ENCODE assay signal across 9 mouse cellular contexts in genomic region chr2:30613574-30613973, GRCm38 (mm10). TPM values are rescaled to one million over a fixed set of nuclear protein-coding genes. Genes with fewer than 3 reads are reported as not detected.
DNase-seq lines count a peak whose midpoint lies in the region; ATAC-seq and TF ChIP-seq lines count a peak whose summit lies in the region.
"Had no signal": no experiment of that assay in that cellular context is flagged by ENCODE, and none has a peak within 500 bp of the region (broad histone marks: within the 10 kb centered on the region; RNA-seq: fewer than 3 reads in every experiment).

No protein-coding gene starts in this region.

- 1% methylated on average over 18 of the region's 18 CpGs for WGBS in embryonic facial prominence, embryonic 14.5 days
- WGBS in heart, embryonic 10.5 days: 3% methylated on average over 18 of the region's 18 CpGs
- under 1% methylated on average over 18 of the region's 18 CpGs for WGBS in limb, embryonic 14.5 days
- under 1% methylated on average over 18 of the region's 18 CpGs for WGBS in midbrain, embryonic 15.5 days

- TF ChIP-seq CTCF in testis, adult 2 months (IDR thresholded peaks at IDR 0.05; ENCODE audit: control insufficient read depth, insufficient read depth, insufficient replicate concordance, low read depth, low read length): no peak

- H3K36me3 ChIP-seq in embryonic facial prominence, embryonic 14.5 days (ENCODE audit: control insufficient read depth, insufficient read depth, low read length): no peaks in the 10 kb centered on the region
- no peaks in the 10 kb centered on the region for H3K36me3 ChIP-seq in heart, embryonic 10.5 days
- no peaks in the 10 kb centered on the region for H3K36me3 ChIP-seq in limb, embryonic 14.5 days (ENCODE audit: control insufficient read depth, insufficient read depth, low read length)
- H3K36me3 ChIP-seq in midbrain, embryonic 15.5 days (replicated peaks): no peaks in the 10 kb centered on the region
- no peaks in the 10 kb centered on the region for H3K36me3 ChIP-seq in testis, adult 2 months (ENCODE audit: control insufficient read depth, insufficient read depth, low read length)

- DNase-seq in embryonic facial prominence, embryonic 14.5 days (ENCODE audit: low spot score): peak; percentile 90
- DNase-seq in heart, embryonic 10.5 days (ENCODE audit: low spot score): peak; percentile 90
- DNase-seq in kidney, adult 8-10 months: peak; percentile 62 to 69
- peak; percentile 65 for DNase-seq in limb, embryonic 14.5 days (ENCODE audit: low spot score)
- DNase-seq in B cell, adult 2 months: no peak

- H3K27ac ChIP-seq in brown adipose tissue, adult 24 weeks (replicated peaks; ENCODE audit: low read depth, low read length): no peak overlapping the region
- H3K27ac ChIP-seq in embryonic facial prominence, embryonic 14.5 days (replicated peaks; ENCODE audit: low read depth, low read length): peak overlapping the region; percentile 72
- peak overlapping the region; percentile 88 for H3K27ac ChIP-seq in heart, embryonic 10.5 days
- H3K27ac ChIP-seq in limb, embryonic 14.5 days (replicated peaks; ENCODE audit: low read depth, low read length): peak overlapping the region; percentile 82
- H3K27ac ChIP-seq in midbrain, embryonic 15.5 days: peak overlapping the region; percentile 90
- H3K27ac ChIP-seq in testis, adult 2 months (ENCODE audit: control insufficient read depth, insufficient read depth, low read depth, low read length): no peak overlapping the region

- H3K4me2 ChIP-seq in embryonic facial prominence, embryonic 14.5 days (ENCODE audit: low read depth, low read length): peak overlapping the region; percentile 55
- peak overlapping the region; percentile 56 for H3K4me2 ChIP-seq in limb, embryonic 14.5 days (replicated peaks; ENCODE audit: low read depth, low read length, severe bottlenecking)
- H3K4me2 ChIP-seq in midbrain, embryonic 15.5 days: peak overlapping the region; percentile 43

- H3K9me3 ChIP-seq in embryonic facial prominence, embryonic 14.5 days (ENCODE audit: control insufficient read depth, low read length): no peaks in the 10 kb centered on the region
- no peaks in the 10 kb centered on the region for H3K9me3 ChIP-seq in heart, embryonic 10.5 days
- H3K9me3 ChIP-seq in limb, embryonic 14.5 days (ENCODE audit: control insufficient read depth, low read length): no peaks in the 10 kb centered on the region
- no peaks in the 10 kb centered on the region for H3K9me3 ChIP-seq in midbrain, embryonic 15.5 days

- H3K4me1 ChIP-seq in brown adipose tissue, adult 24 weeks (ENCODE audit: control insufficient read depth, insufficient read depth, insufficient read length, low read length): peaks cover 17% of the 10 kb centered on the region; the same call in 1 of the 2 replicates
- H3K4me1 ChIP-seq in embryonic facial prominence, embryonic 14.5 days (ENCODE audit: control insufficient read depth, insufficient read depth, low read length): peaks cover 19% of the 10 kb centered on the region
- H3K4me1 ChIP-seq in heart, embryonic 10.5 days: peaks cover 33% of the 10 kb centered on the region
- H3K4me1 ChIP-seq in limb, embryonic 14.5 days (ENCODE audit: control insufficient read depth, insufficient read depth, low read length): peaks cover 19% of the 10 kb centered on the region
- H3K4me1 ChIP-seq in midbrain, embryonic 15.5 days: peaks cover 24% of the 10 kb centered on the region
- peaks cover 10% of the 10 kb centered on the region for H3K4me1 ChIP-seq in testis, adult 2 months (ENCODE audit: control insufficient read depth, insufficient read depth, low read length)

- H3K4me3 ChIP-seq in brown adipose tissue, adult 24 weeks (ENCODE audit: insufficient read depth, low read depth, low read length): peak overlapping the region; percentile 29; the same call in 1 of the 2 replicates
- H3K4me3 ChIP-seq in embryonic facial prominence, embryonic 14.5 days (ENCODE audit: low read depth, low read length): peak overlapping the region; percentile 21
- peak overlapping the region; percentile 49 for H3K4me3 ChIP-seq in heart, embryonic 10.5 days
- peak overlapping the region; percentile 24 for H3K4me3 ChIP-seq in limb, embryonic 14.5 days (replicated peaks; ENCODE audit: low read length)
- H3K4me3 ChIP-seq in midbrain, embryonic 15.5 days: peak overlapping the region; percentile 19
- H3K4me3 ChIP-seq in testis, adult 2 months (ENCODE audit: control insufficient read depth, low read depth, low read length): peak overlapping the region; percentile 42
- H3K4me3 ChIP-seq: myocyte had no signal

- H3K27me3 ChIP-seq in embryonic facial prominence, embryonic 14.5 days (replicated peaks; ENCODE audit: control insufficient read depth, insufficient read depth, low read length): no peaks in the 10 kb centered on the region
- H3K27me3 ChIP-seq in heart, embryonic 10.5 days (ENCODE audit: insufficient read depth, poor library complexity, severe bottlenecking): no peaks in the 10 kb centered on the region
- H3K27me3 ChIP-seq in limb, embryonic 14.5 days (ENCODE audit: control insufficient read depth, insufficient read depth, low read length): no peaks in the 10 kb centered on the region
- H3K27me3 ChIP-seq in midbrain, embryonic 15.5 days (replicated peaks): no peaks in the 10 kb centered on the region
- H3K27me3 ChIP-seq in testis, adult 2 months (ENCODE audit: control insufficient read depth, insufficient read depth, low read length): no peaks in the 10 kb centered on the region

- ATAC-seq in embryonic facial prominence, embryonic 14.5 days (ENCODE audit: low read depth): peak; percentile 76
- ATAC-seq in limb, embryonic 14.5 days (ENCODE audit: low FRiP score, low read depth): peak; percentile 72; the same call in 1 of the 2 replicates
- peak; percentile 77 for ATAC-seq in midbrain, embryonic 15.5 days (replicated peaks)

- peak overlapping the region; percentile 56 for H3K9ac ChIP-seq in embryonic facial prominence, embryonic 14.5 days (ENCODE audit: low read depth, low read length)
- H3K9ac ChIP-seq in limb, embryonic 14.5 days (ENCODE audit: low read depth, low read length, severe bottlenecking): peak overlapping the region; percentile 49
- H3K9ac ChIP-seq in midbrain, embryonic 15.5 days: peak overlapping the region; percentile 40; the same call in 1 of the 2 replicates

- 0 out of 2 replicates have a peak, but pooled peaks have one; percentile 12 for TF ChIP-seq POLR2A in limb, embryonic 14.5 days (IDR thresholded peaks at IDR 0.05; ENCODE audit: borderline replicate concordance, extremely low read depth, insufficient read depth, insufficient read length)
- no peak for TF ChIP-seq POLR2A in testis, adult 2 months (IDR thresholded peaks at IDR 0.05; ENCODE audit: control insufficient read depth, low read depth, low read length)

RNA-seq across cellular contexts. Expression of gene Cstad, which starts 18.7 kb away (rescaled TPM):
- not detected in 2 replicates for polyA plus RNA-seq in brown adipose tissue, adult 24 weeks (2012; ENCODE audit: insufficient read depth, insufficient read length, missing spikeins)
- 0.96 and 1.7 TPM in 2 replicates for polyA plus RNA-seq in embryonic facial prominence, embryonic 14.5 days (2014; fragmentation: Nextera tagmentation; extraction: Ambion mirVana)
- 1.2 and 1.4 TPM in 2 replicates for polyA plus RNA-seq in heart, embryonic 10.5 days (2016; fragmentation: Nextera tagmentation; extraction: Ambion mirVana)
- polyA plus RNA-seq in limb, embryonic 14.5 days (2012; rRNA removed): 1.2 and 1.3 TPM in 2 replicates
- polyA plus RNA-seq in limb, embryonic 14.5 days (2014; fragmentation: Nextera tagmentation; extraction: Ambion mirVana): 2.2 and 3.1 TPM in 2 replicates
- polyA plus RNA-seq in midbrain, embryonic 15.5 days (2015; fragmentation: Nextera tagmentation; extraction: Ambion mirVana): 0.51 and 0.63 TPM in 2 replicates
- polyA plus RNA-seq in testis, adult 2 months (2012; rRNA removed): 0.51 TPM in 1 of 2 replicates, not detected in the other

Comparison
In these comparisons a context has a peak if more than half of its experiments do, and no peak if none do; other contexts are left out.
1. H3K27ac ChIP-seq: peak in embryonic facial prominence, embryonic 14.5 days (single experiment), heart, embryonic 10.5 days (single experiment), limb, embryonic 14.5 days (single experiment) and midbrain, embryonic 15.5 days (single experiment); none in brown adipose tissue, adult 24 weeks (single experiment) and testis, adult 2 months (single experiment).
2. DNase-seq: peak in embryonic facial prominence, embryonic 14.5 days (single experiment), heart, embryonic 10.5 days (single experiment), kidney, adult 8-10 months (2 of 2) and limb, embryonic 14.5 days (single experiment); none in B cell, adult 2 months (0 of 2).
3. Peak in every context shown above with its lines, with median percentiles within 50 percentile points of each other: H3K4me3 ChIP-seq, ATAC-seq, H3K4me2 ChIP-seq and H3K9ac ChIP-seq.